Mouse (Mus musculus) cerebellum, postnatal 36 days (tissue): ENCODE results near the gene Tymp.

Experiments used
- DNase-seq, 2 experiments: peaks; one replicate each; pipeline ENCODE4 v3.0.0; 2021 to 2022; ENCODE audit warnings: mixed read lengths in 2 of 2

Tymp gene

GRCm38 (mm10) chr15:89323656-89324055, 53.2 kb downstream of the Tymp start:
- no peak for DNase-seq

GRCm38 (mm10) chr15:89322670-89323522, 53.9 kb downstream of the Tymp start, which contains the start of gene Adm2:
Gene Adm2, plus strand, starts transcription at chr15:89322720.
- no peak for DNase-seq
